Mouse (Mus musculus): ENCODE measurements around the gene Hectd4. TPM values are rescaled to one million over a fixed set of nuclear protein-coding genes. Genes with fewer than 3 reads are reported as not detected.

Gene Hectd4
- total RNA-seq, 2 experiments from 2014 or later: 6.5 to 22.8 TPM

GRCm38 (mm10) chr5:121276808-121277207 is 56.8 kb downstream of the Hectd4 start:
- peak; percentile 63 for ATAC-seq (replicated peaks; ENCODE audit: poor library complexity)

GRCm38 (mm10) chr5:121280456-121280855 is 60.4 kb downstream of the Hectd4 start:
- ATAC-seq (replicated peaks; ENCODE audit: poor library complexity): no peak

- ATAC-seq (replicated peaks; ENCODE audit: poor library complexity): peak; percentile 64
Observed at GRCm38 (mm10) chr5:121283051-121283450, 63.0 kb downstream of the Hectd4 start.

GRCm38 (mm10) chr5:121284816-121285215 is 64.8 kb downstream of the Hectd4 start:
- ATAC-seq (replicated peaks; ENCODE audit: poor library complexity): no peak

GRCm38 (mm10) chr5:121287213-121287612 is 67.2 kb downstream of the Hectd4 start:
- no peak for ATAC-seq (replicated peaks; ENCODE audit: poor library complexity)

- no peak for ATAC-seq (replicated peaks; ENCODE audit: poor library complexity)
Observed at GRCm38 (mm10) chr5:121290289-121290688, 70.3 kb downstream of the Hectd4 start.

- ATAC-seq (replicated peaks; ENCODE audit: poor library complexity): peak; percentile 72
Observed at GRCm38 (mm10) chr5:121292309-121293165, 72.5 kb downstream of the Hectd4 start.

- no peak for ATAC-seq (replicated peaks; ENCODE audit: poor library complexity)
Observed at GRCm38 (mm10) chr5:121305009-121305408, 85.0 kb downstream of the Hectd4 start.

GRCm38 (mm10) chr5:121307620-121308019 is 87.6 kb downstream of the Hectd4 start:
- ATAC-seq (replicated peaks; ENCODE audit: poor library complexity): no peak

GRCm38 (mm10) chr5:121311576-121311975 is 91.6 kb downstream of the Hectd4 start:
- ATAC-seq (replicated peaks; ENCODE audit: poor library complexity): peak; percentile 60

GRCm38 (mm10) chr5:121313764-121314474 is 93.9 kb downstream of the Hectd4 start:
- ATAC-seq (replicated peaks; ENCODE audit: poor library complexity): no peak

- no peak for ATAC-seq (replicated peaks; ENCODE audit: poor library complexity)
Observed at GRCm38 (mm10) chr5:121326079-121326805, 106.2 kb downstream of the Hectd4 start.

- ATAC-seq (replicated peaks; ENCODE audit: poor library complexity): 0 out of 2 replicates have a peak, but pooled peaks have one; percentile 22
Observed at GRCm38 (mm10) chr5:121329333-121330058, 109.5 kb downstream of the Hectd4 start.

- ATAC-seq (replicated peaks; ENCODE audit: poor library complexity): peak; percentile 56
Observed at GRCm38 (mm10) chr5:121330154-121330816, 110.3 kb downstream of the Hectd4 start.

- ATAC-seq (replicated peaks; ENCODE audit: poor library complexity): peak; percentile 35; the same call in 1 of the 2 replicates
Observed at GRCm38 (mm10) chr5:121331731-121332130, 111.7 kb downstream of the Hectd4 start.

GRCm38 (mm10) chr5:121333976-121334375 is 114.0 kb downstream of the Hectd4 start:
- ATAC-seq (replicated peaks; ENCODE audit: poor library complexity): no peak

GRCm38 (mm10) chr5:121334454-121334853 is 114.4 kb downstream of the Hectd4 start:
- no peak; the same call in 1 of the 2 replicates for ATAC-seq (replicated peaks; ENCODE audit: poor library complexity)

GRCm38 (mm10) chr5:121335426-121335825 is 115.4 kb downstream of the Hectd4 start:
- no peak for ATAC-seq (replicated peaks; ENCODE audit: poor library complexity)

- ATAC-seq (replicated peaks; ENCODE audit: poor library complexity): no peak
Observed at GRCm38 (mm10) chr5:121336009-121336408, 116.0 kb downstream of the Hectd4 start.

GRCm38 (mm10) chr5:121336776-121337175 is 116.8 kb downstream of the Hectd4 start:
- no peak for ATAC-seq (replicated peaks; ENCODE audit: poor library complexity)

Measured in megakaryocyte progenitor cell, adult 5-6 weeks (primary cell).